Mouse (Mus musculus) C2C12 (cell line): ENCODE results near the gene Aanat. TPM values are rescaled to one million over a fixed set of nuclear protein-coding genes. Genes with fewer than 3 reads are reported as not detected.

Experiments used
- H3K27me3 ChIP-seq: one replicate; pipeline ENCODE4 v1.6.1; 2011; ENCODE audit not compliant: control insufficient read depth, insufficient read depth, insufficient read length
- H3K36me3 ChIP-seq: one replicate; pipeline ENCODE4 v1.6.1; 2011; ENCODE audit not compliant: control insufficient read depth, insufficient read depth
- H3K4me3 ChIP-seq: one replicate; pipeline ENCODE4 v1.5.1; 2011; ENCODE audit warnings: mild to moderate bottlenecking, control low read depth; ENCODE audit not compliant: poor library complexity, insufficient read depth, severe bottlenecking
- H3K79me2 ChIP-seq: one replicate; pipeline ENCODE4 v1.6.1; 2011; ENCODE audit not compliant: control insufficient read depth, insufficient read depth
- H3K79me3 ChIP-seq: one replicate; pipeline ENCODE4 v1.6.1; 2011; ENCODE audit warnings: low read depth, control low read depth
- H3ac ChIP-seq: one replicate; pipeline ENCODE3; 2011; ENCODE audit warnings: low read depth; ENCODE audit not compliant: control insufficient read depth, insufficient read length
- CEBPB ChIP-seq: IDR thresholded peaks from one replicate; pipeline ENCODE4 v1.6.1; 2011; ENCODE audit warnings: low read depth, mild to moderate bottlenecking, control low read depth, moderate library complexity
- CTCF ChIP-seq: IDR thresholded peaks from one replicate; pipeline ENCODE4 v1.5.1; 2011; ENCODE audit not compliant: control insufficient read depth, insufficient read depth, insufficient read length
- FOSL1 ChIP-seq: IDR thresholded peaks from one replicate; pipeline ENCODE4 v1.8.0; 2011; ENCODE audit warnings: mild to moderate bottlenecking, low read length; ENCODE audit not compliant: poor library complexity, insufficient read depth, severe bottlenecking
- MAX ChIP-seq: IDR thresholded peaks from one replicate; pipeline ENCODE4 v1.6.1; 2011; ENCODE audit warnings: mild to moderate bottlenecking, control low read depth
- MYOD1 ChIP-seq: IDR thresholded peaks from one replicate; pipeline ENCODE4 v1.6.1; 2011; ENCODE audit warnings: low read depth; ENCODE audit not compliant: control insufficient read depth, insufficient read length
- MYOG ChIP-seq: IDR thresholded peaks from one replicate; pipeline ENCODE4 v1.6.1; 2011; ENCODE audit not compliant: control insufficient read depth, insufficient read length; ENCODE audit errors: extremely low read depth
- USF1 ChIP-seq: IDR thresholded peaks from one replicate; pipeline ENCODE4 v1.6.1; 2011; ENCODE audit warnings: low read depth, mild to moderate bottlenecking, control low read depth, moderate library complexity
- polyA plus RNA-seq: library from polyadenylated mRNA; unstranded; fragments of >200 nt; fragmentation: generic; extraction: Trizol; gene quantifications from one replicate; pipeline ENCODE4 v1.2.1, GENCODE M21; 2012; ENCODE audit warnings: missing spikeins

Gene Aanat
- polyA plus RNA-seq, 1 experiment: not detected

GRCm38 (mm10) chr11:116643579-116644224, 57.5 kb downstream of the Aanat start:
- Histone ChIP-seq H3K79me3 (no peaks in the 10 kb centered on the region), H3K36me3 (no peaks in the 10 kb centered on the region), H3ac (no peak overlapping the region), H3K79me2 (no peaks in the 10 kb centered on the region), H3K4me3 (no peak overlapping the region), H3K27me3 (no peaks in the 10 kb centered on the region)
- no peak for TF ChIP-seq FOSL1
- no peak for TF ChIP-seq CTCF
- TF ChIP-seq MAX: no peak
- TF ChIP-seq MYOG: no peak
- no peak for TF ChIP-seq MYOD1
- no peak for TF ChIP-seq CEBPB
- TF ChIP-seq USF1: no peak

GRCm38 (mm10) chr11:116644225-116645112, 58.2 kb downstream of the Aanat start:
- H3K27me3 ChIP-seq: no peaks in the 10 kb centered on the region
- TF ChIP-seq MYOG (no peak), USF1 (no peak), FOSL1 (no peak), MAX (no peak), MYOD1 (no peak), CEBPB (no peak), CTCF (no peak)

GRCm38 (mm10) chr11:116645446-116646110, 59.3 kb downstream of the Aanat start:
- Histone ChIP-seq H3K27me3 (no peaks in the 10 kb centered on the region), H3ac (no peak overlapping the region), H3K79me3 (no peaks in the 10 kb centered on the region), H3K4me3 (no peak overlapping the region), H3K79me2 (no peaks in the 10 kb centered on the region), H3K36me3 (no peaks in the 10 kb centered on the region)
- TF ChIP-seq MYOG (no peak), CEBPB (no peak), USF1 (no peak)

More at GRCm38 (mm10) chr11:116644225-116645112, 58.2 kb downstream of the Aanat start:
- H3K79me2 ChIP-seq: no peaks in the 10 kb centered on the region
- no peak overlapping the region for H3K4me3 ChIP-seq
- H3K79me3 ChIP-seq: no peaks in the 10 kb centered on the region
- H3K36me3 ChIP-seq: no peaks in the 10 kb centered on the region
- H3ac ChIP-seq: no peak overlapping the region

GRCm38 (mm10) chr11:116646136-116646535, 59.9 kb downstream of the Aanat start:
- no peak overlapping the region for H3ac ChIP-seq
- H3K36me3 ChIP-seq: no peaks in the 10 kb centered on the region
- TF ChIP-seq USF1: no peak
- TF ChIP-seq MYOD1: no peak
- no peak for TF ChIP-seq CTCF
- TF ChIP-seq MAX: no peak
- TF ChIP-seq FOSL1: no peak
- TF ChIP-seq MYOG: no peak
- TF ChIP-seq CEBPB: no peak
- no peaks in the 10 kb centered on the region for H3K27me3 ChIP-seq
- H3K79me2 ChIP-seq: no peaks in the 10 kb centered on the region
- no peak overlapping the region for H3K4me3 ChIP-seq
- no peaks in the 10 kb centered on the region for H3K79me3 ChIP-seq

- Histone ChIP-seq H3K36me3 (no peaks in the 10 kb centered on the region), H3K79me2 (no peaks in the 10 kb centered on the region), H3ac (no peak overlapping the region), H3K79me3 (no peaks in the 10 kb centered on the region), H3K4me3 (no peak overlapping the region), H3K27me3 (no peaks in the 10 kb centered on the region)
- TF ChIP-seq MYOG (no peak), CTCF (no peak), CEBPB (no peak), MAX (no peak), MYOD1 (no peak), FOSL1 (no peak), USF1 (no peak)
Observed at GRCm38 (mm10) chr11:116646771-116647170, 60.5 kb downstream of the Aanat start.

Other genes starting within 250 kb of the Aanat start
- gene Rnf157, start 173.4 kb upstream of the Aanat start, polyA plus RNA-seq: 13.2 TPM
- gene Ubald2, start 152.3 kb upstream of the Aanat start, polyA plus RNA-seq: 126 TPM
- 0.04 TPM for gene Qrich2, start 120.2 kb upstream of the Aanat start, polyA plus RNA-seq
- 81.0 TPM for gene Prpsap1, start 92.2 kb upstream of the Aanat start, polyA plus RNA-seq
- 11.3 TPM for gene Sphk1, start 55.5 kb upstream of the Aanat start, polyA plus RNA-seq
- gene Ube2o, start 5.0 kb upstream of the Aanat start, polyA plus RNA-seq: 23.1 TPM
- 1.9 TPM for gene Rhbdf2, start 40.6 kb downstream of the Aanat start, polyA plus RNA-seq
- 1.2 TPM for gene Prcd, start 67.1 kb downstream of the Aanat start, polyA plus RNA-seq
- gene Cygb, start 67.9 kb downstream of the Aanat start, polyA plus RNA-seq: 0.95 TPM
- not detected for gene St6galnac1, start 189.1 kb downstream of the Aanat start, polyA plus RNA-seq
- gene Mxra7, start 241.6 kb downstream of the Aanat start, polyA plus RNA-seq: 70.2 TPM